Mouse (Mus musculus) duodenum, adult 2 months (tissue): ENCODE measurements around the gene Gnai2. TPM values are rescaled to one million over a fixed set of nuclear protein-coding genes. Genes with fewer than 3 reads are reported as not detected.

ENCODE experiments used
- polyA plus RNA-seq: library from polyadenylated mRNA; depleted of rRNA; stranded (reverse); fragments of >200 nt; gene quantifications from 2 replicates; pipeline ENCODE4 v1.2.3, GENCODE M21; 2012; ENCODE audit warnings: low replicate concordance; rRNA removed

Gnai2 gene
- 278 and 384 TPM in 2 replicates for polyA plus RNA-seq

DNA sequence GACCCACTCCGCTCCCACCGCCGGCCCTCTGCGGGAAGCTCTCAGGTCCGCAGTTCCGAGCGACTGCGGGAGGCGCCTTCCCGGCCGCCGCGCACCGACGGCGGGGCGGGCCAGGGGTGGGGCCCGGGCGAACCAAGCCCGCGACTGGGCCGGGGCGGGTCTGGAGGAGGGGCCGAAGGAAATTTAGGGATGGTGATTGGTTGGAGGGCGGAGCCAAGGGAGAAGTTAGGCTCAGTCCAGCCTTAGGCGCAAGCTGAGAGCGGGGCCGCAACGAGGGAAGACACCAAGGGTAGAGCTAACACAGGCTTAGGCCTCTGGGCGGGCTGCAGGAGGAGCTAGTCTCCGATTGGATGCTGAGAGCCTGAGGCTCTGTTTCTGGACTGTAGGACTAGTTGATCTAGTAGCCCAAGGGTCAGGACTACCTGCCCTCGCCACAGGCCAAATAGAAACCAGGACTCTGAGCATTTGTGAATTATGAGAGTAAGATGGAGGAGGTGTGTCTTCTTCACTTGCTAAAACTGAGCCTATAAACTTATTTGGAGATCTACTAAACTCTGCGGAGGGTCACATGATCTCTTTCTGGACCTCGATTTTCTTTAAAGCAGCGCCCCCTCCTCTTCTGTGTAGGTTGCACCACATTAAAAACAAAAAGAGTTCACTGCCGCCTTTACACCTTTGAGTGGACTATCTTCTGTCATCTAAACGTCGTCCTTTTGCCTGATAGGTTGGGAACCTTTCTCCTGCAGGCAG lies at the start of gene Gnai2:
Gnai2 (minus strand) TSS at position 89 of the 750 bp plus-strand sequence.

DNA sequence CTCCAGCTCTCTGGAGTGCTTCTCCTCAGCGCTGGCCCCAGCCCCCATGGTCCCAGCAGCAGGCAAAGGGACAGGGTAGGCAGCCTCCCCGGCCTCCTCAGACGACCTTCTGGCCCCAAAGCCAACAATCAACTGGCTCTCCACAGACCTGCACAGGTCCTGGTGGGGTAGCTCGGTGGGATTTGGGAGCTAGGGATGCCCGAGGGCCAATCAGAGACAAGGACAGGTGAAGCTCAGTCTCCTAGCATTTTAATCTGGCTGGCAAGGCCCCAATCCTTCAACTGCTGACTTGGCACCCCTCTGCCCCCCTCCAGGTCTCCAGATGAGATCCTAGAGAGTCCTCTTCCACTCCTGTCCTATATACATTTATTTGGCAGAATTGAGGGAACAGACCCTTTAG lies 44.3 kb upstream of the Gnai2 start, which contains the start of gene Gnat1:
Gnat1 (minus strand) TSS at position 212 of the 400 bp plus-strand sequence.

GRCm38 (mm10) chr9:107669480-107669945 lies 34.3 kb upstream of the Gnai2 start, which contains the start of gene Slc38a3:
Gene Slc38a3, minus strand, starts transcription at chr9:107669530.

GRCm38 (mm10) chr9:107608741-107609432 lies 26.3 kb downstream of the Gnai2 start, which contains the start of gene Sema3b:
Gene Sema3b, minus strand, starts transcription at chr9:107609229.

DNA sequence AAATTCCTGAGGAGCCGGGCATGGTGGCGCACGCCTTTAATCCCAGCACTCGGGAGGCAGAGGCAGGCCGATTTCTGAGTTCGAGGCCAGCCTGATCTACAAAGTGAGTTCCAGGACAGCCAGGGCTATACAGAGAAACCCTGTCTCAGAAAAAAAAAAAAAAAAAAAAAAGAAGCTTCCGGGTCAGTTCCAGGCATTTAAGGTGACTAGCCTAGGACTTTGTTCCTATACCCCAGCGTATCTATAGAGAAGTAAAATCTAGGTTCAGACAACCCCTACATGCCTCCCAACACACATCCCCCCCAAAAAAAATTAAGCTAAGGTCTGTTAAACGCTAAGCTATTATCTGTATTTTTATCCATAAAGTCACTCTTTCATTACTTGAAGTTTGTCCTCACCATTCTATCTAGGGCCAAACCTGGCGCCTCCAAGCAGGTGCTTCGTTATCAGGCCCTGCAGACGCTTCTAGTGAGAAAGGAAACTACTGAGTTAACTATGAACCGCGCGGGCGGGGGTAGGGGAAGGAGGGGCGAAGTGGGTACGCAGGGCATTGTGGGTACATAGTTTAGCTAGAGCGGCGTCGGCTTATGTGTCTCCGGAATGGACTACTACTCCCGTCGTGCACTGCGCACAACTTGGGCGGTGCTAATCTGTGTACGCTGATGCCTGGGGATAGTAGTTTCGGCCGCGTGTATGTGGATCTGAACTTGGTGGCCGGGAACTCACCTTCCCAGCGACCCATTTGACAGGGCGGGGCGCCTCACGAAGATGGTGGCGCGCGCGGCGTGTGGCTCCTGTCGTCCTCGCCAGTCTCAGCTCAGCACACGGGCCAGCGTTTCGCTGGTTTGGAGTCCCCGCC lies 48.0 kb downstream of the Gnai2 start, which contains the start of gene Ifrd2:
Ifrd2 (plus strand) TSS at position 669 of the 859 bp plus-strand sequence.

DNA sequence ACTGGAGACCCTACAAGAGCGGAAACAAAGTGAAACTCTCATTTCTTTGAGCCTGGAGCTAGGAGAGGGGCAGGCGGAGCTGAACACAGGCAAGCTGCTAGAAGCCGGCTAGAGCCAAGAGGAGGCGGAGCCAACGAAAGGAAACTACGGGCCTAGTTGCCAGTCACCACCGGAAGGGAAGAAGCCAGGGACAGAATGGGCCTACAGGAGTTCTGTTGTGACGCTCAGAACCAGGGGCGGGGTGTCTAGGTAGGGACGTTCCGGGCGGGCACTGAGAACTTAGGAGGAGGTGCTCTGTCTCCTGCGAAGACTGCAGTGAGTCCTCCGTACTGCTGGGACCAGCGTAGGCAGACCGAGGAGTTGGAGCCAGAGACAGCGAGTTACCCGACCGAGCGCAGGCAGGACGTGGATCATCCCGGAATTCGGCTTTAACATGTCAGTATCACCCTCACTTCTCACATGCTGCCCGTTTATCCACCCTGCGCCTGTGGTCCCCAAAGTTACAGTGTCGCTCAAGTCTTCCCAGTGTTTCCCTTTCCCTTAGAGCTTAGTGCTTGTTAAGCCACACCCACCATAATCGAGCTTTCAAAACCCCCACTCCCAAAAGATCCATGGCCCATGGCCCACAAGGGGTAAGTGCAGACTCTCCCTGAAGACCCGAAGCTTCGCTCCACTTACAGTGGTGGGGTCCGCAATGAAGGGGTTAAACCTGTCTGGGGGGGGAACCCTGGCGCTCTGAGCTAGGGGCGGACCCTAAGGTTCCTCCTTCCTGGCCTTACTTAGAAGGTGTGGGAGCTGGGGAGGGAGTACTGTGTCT lies 54.5 kb downstream of the Gnai2 start, which contains the start of gene Hyal3:
Hyal3 (plus strand) TSS at position 318 of the 817 bp plus-strand sequence.

DNA sequence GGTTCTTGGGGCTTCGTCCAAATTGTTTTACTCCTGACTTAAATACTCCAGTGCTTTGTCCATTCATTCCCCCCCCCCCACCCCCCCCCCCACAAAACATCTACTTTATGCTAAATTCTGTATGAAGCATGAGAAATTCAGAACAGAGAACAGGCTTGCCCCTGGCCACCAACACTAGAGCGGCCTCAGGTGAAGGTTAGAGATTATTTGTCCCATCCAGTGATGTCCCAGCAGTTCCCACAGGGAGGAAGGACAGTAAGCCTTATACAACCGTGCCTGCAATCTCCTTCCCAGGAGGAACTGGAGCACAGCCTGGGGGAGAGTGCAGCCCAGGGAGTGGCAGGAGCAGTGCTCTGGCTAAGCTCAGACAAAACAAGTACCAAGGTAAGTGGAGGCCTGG lies 56.6 kb downstream of the Gnai2 start, which contains the start of gene Naa80:
Naa80 (plus strand) TSS at position 301 of the 400 bp plus-strand sequence.

GRCm38 (mm10) chr9:107576357-107577107 lies 58.6 kb downstream of the Gnai2 start, which contains the start of gene Hyal1:
Gene Hyal1, plus strand, starts transcription at chr9:107576927.

GRCm38 (mm10) chr9:107567702-107568319 lies 67.4 kb downstream of the Gnai2 start, which contains the start of gene Hyal2:
Gene Hyal2, plus strand, starts transcription at chr9:107567945.

Other genes with a start within 250 kb of the Gnai2 start
- 1.6 and 3.4 TPM in 2 replicates for gene Cacna2d2, start 235.8 kb downstream of the Gnai2 start, polyA plus RNA-seq
- 50.7 and 60.9 TPM in 2 replicates for gene Tmem115, start 101.4 kb downstream of the Gnai2 start, polyA plus RNA-seq
- gene Cyb561d2, start 93.2 kb downstream of the Gnai2 start, polyA plus RNA-seq: 41.2 and 51.5 TPM in 2 replicates
- gene Nprl2, start 93.1 kb downstream of the Gnai2 start, polyA plus RNA-seq: 15.2 and 20.7 TPM in 2 replicates
- 0.21 and 0.83 TPM in 2 replicates for gene Zmynd10, start 88.1 kb downstream of the Gnai2 start, polyA plus RNA-seq
- gene Rassf1, start 83.8 kb downstream of the Gnai2 start, polyA plus RNA-seq: 10.1 and 16.1 TPM in 2 replicates
- gene Tusc2, start 72.1 kb downstream of the Gnai2 start, polyA plus RNA-seq: 53.1 and 81.4 TPM in 2 replicates
- gene Hyal2, start 67.4 kb downstream of the Gnai2 start, polyA plus RNA-seq: 125 and 220 TPM in 2 replicates
- gene Hyal1, start 58.4 kb downstream of the Gnai2 start, polyA plus RNA-seq: 1.8 and 2.0 TPM in 2 replicates
- gene Naa80, start 56.5 kb downstream of the Gnai2 start, polyA plus RNA-seq: 56.4 and 67.1 TPM in 2 replicates
- gene Hyal3, start 54.5 kb downstream of the Gnai2 start, polyA plus RNA-seq: 0.25 and 1.0 TPM in 2 replicates
- gene Ifrd2, start 47.7 kb downstream of the Gnai2 start, polyA plus RNA-seq: 66.8 and 74.2 TPM in 2 replicates
- gene Sema3b, start 26.1 kb downstream of the Gnai2 start, polyA plus RNA-seq: 61.0 and 63.0 TPM in 2 replicates
- gene Slc38a3, start 34.2 kb upstream of the Gnai2 start, polyA plus RNA-seq: 0.53 and 18.3 TPM in 2 replicates
- 0.13 and 0.20 TPM in 2 replicates for gene Gnat1, start 44.3 kb upstream of the Gnai2 start, polyA plus RNA-seq
- 23.2 and 38.4 TPM in 2 replicates for gene Sema3f, start 75.1 kb upstream of the Gnai2 start, polyA plus RNA-seq
- 30.5 and 42.0 TPM in 2 replicates for gene Rbm5, start 135.6 kb upstream of the Gnai2 start, polyA plus RNA-seq
- 4.0 and 9.6 TPM in 2 replicates for gene Rbm6, start 237.9 kb upstream of the Gnai2 start, polyA plus RNA-seq